Mouse (Mus musculus) embryo, embryonic 11.5 days (tissue): Measurements from ENCODE around the gene Emilin1.

Experiments used
- DNase-seq: peaks from one replicate; pipeline ENCODE4 v3.0.0-alpha.2; 2012; ENCODE audit warnings: low read depth, low spot score

Gene Emilin1

GRCm38 (mm10) chr5:30925217-30925616, 12.0 kb downstream of the Emilin1 start:
- no peak for DNase-seq

GRCm38 (mm10) chr5:30926073-30926472, 12.9 kb downstream of the Emilin1 start:
- no peak for DNase-seq

GRCm38 (mm10) chr5:30927945-30928529, 14.8 kb downstream of the Emilin1 start:
- no peak for DNase-seq

DNA sequence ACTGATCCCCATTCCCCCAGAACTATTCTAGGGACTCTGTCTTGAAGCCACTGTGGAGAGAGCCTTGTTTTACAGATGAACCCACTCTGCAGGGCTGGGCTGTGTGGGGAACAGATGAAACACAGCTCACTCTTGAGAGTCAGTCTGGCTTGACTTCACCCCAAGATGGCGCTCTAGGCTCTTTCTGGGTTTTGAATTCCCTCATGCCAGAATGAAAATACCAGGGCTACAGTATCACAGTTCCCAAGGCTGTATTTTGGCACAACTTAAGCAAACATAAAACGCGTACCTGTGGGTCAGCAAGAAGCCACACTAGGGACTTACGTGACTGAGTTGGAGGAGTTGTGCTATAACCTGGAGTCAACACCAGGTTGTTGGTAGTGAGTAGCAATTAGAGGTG, 16.9 kb downstream of the Emilin1 start:
- DNase-seq, result no peak

GRCm38 (mm10) chr5:30930846-30931245, 17.6 kb downstream of the Emilin1 start:
- no peak for DNase-seq

- DNase-seq, result no peak
Observed at GRCm38 (mm10) chr5:30931378-30931777, 18.2 kb downstream of the Emilin1 start.

- no peak for DNase-seq
Observed at GRCm38 (mm10) chr5:30933705-30934104, 20.5 kb downstream of the Emilin1 start.

GRCm38 (mm10) chr5:30934725-30935461, 21.7 kb downstream of the Emilin1 start:
- DNase-seq, result no peak

GRCm38 (mm10) chr5:30943004-30943403, 29.8 kb downstream of the Emilin1 start:
- no peak for DNase-seq

DNA sequence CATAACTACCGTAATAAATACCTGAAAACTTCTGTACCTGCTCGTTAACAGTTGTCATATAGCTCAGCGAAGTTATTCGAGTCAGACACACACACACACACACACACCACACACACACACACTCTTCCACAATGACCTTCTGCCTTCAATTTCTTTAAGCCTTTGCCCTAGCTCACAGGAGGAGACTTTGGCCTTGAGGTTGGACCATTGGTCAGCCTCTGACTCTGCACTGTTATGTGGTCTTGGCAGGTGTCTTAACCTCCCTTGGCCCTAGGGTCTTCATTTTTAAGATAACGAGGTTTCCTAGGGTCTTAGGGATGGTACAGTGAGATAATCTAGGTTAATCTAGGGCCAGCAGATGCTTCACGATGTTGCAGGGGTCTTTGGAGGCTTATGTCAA, 31.1 kb downstream of the Emilin1 start:
- no peak for DNase-seq

DNA sequence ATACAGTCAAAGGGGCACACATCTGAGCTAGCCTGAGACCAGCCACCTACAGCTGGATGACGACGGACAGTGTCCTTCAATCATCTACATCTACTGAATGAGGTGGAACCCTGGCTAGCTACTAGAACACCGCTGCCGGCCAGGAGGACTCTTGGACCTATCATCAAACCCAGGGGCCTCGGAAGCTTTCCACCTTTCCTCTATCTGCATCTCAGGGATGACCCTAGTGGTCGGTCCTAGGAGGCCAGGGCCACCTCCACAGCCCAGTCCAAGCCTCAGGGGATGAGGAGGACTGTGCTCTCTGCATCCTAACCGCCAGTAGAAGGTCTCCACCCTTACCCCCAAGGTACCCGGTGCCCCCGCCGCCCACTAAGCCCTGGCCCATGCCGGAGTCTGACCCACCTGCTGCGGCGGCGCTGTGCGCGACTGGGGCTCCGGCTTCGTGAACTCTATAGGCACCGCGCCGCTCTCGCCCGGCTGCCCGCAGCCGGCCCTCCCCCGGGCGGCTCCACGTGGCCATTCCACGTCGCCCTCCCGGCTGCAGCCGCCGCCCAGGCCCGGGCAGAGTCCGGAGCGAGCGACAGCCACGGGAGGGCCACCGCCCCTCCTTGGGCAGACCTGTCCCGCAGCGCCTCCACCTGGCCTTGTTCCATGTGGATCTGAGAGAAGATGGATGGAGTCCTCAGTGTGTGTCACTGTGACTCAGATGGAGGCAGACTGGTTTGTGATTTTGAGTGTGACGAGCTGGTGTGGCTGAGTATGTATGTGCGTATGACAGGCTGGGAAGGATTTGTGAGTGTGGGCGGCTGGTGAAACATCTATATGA, 32.0 kb downstream of the Emilin1 start, which contains the start of gene Cgref1:
Gene Cgref1 (minus strand): TSS at position 636 of the 826 bp plus-strand sequence.
- no peak for DNase-seq

- no peak for DNase-seq
Observed at GRCm38 (mm10) chr5:30948620-30949019, 35.4 kb downstream of the Emilin1 start.

DNA sequence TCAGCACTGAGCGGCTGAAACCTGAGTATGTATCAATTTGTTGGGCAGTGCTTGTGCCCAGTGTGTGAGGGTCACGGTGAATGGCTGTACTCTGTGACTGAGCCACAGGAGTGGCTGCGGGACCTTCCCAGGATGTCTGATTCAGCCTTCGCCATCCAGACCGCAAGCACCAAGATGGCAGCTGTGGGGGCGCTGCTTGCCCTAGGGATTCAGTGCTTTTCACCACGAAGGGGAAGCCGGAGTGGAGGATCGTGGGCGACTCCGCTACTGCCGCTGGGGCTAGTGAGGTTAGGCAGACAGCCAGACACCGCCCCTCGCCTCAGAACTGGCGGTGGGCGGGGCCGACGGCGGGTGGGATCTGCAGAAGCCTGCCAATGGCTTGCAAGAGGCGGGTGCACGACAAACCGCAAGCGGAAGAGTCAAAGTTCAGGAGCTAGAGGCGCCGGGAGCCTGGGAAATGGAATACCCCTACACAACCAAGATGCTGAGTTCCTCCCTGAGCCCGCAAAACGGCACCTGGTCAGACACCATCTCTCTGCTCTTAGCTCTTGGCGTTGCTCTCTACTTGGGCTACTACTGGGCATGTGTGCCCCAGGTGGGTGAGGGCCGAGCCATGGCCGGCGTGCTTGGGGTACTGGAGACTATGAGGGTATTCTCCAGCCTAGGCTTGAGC, 36.6 kb downstream of the Emilin1 start:
- peak; percentile 82 for DNase-seq

DNA sequence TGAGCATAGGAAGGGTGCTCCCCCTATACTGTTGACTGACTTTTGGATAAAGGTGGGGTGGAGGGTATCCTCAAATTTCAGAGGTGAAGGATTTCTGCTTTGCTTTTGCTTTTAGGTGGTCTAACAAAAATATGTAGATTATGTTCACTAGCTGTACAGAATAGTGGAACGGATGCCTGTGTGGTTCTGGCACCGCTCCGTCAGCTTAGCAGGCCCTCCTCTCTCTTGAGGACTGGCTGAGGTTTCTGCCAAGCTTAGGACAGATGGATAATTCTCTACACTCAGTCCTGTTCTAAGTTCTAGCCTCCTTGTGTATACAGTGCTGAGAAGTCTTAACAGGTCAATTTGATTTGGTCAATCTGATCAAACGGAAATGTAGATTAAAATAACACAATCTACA, 37.2 kb downstream of the Emilin1 start:
- no peak for DNase-seq

- no peak for DNase-seq
Observed at GRCm38 (mm10) chr5:30950922-30951321, 37.7 kb downstream of the Emilin1 start.

DNA sequence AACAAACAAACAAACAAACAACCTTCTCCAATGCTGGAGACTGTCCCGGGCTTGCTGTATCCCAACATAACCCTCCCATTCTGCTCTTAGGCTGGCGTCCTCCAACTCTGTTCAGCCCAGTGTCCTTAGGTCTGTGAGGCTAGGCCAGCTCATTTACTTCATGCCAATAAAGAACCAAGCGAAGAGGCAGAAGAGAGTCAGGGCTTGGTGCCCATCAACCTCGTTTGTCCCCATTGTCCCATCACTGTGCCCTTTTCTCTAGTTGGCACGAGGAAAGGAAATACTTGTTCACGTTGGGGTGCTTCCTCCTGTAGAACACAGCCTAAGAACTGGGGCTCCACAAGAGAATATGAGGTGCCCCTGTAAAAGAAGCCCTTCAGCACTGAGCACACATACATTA, 38.5 kb downstream of the Emilin1 start:
- DNase-seq, result no peak

- no peak for DNase-seq
Observed at GRCm38 (mm10) chr5:30952551-30952950, 39.3 kb downstream of the Emilin1 start.

GRCm38 (mm10) chr5:30954065-30954464, 40.9 kb downstream of the Emilin1 start:
- no peak for DNase-seq

GRCm38 (mm10) chr5:30954556-30954955, 41.4 kb downstream of the Emilin1 start:
- DNase-seq, result no peak

- DNase-seq, result no peak
Observed at GRCm38 (mm10) chr5:30955751-30956150, 42.5 kb downstream of the Emilin1 start.

DNA sequence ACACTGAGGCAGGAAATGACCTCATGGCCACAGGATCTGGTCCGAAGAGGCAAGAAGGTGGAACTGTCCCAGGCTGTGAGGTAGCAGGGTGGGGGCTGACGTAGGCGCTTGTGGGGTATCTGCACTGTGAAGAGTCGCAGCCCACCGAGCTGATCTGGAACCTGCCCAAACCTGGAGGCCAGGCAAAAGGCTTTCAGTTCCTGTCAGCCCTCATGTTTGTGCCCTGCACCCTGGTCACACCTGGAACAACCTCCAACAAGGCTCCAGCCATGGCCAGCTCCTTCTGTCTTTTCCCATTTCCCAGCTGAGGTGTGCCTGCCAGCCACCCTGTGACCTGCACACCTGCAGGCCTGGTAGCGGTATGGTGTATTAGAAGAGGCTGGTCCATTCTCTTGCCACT, 44.7 kb downstream of the Emilin1 start:
- DNase-seq, result no peak
